Mouse (Mus musculus) spleen, adult 2 months (tissue): ENCODE data around the gene Itch. TPM values are rescaled to one million over a fixed set of nuclear protein-coding genes. Genes with fewer than 3 reads are reported as not detected.

Source experiments
- DNase-seq, 2 experiments: peaks; one replicate each; pipeline versions ENCODE4 v3.0.0 to v3.0.0-alpha.2; 2012 to 2021; ENCODE audit warnings: low spot score in 2 of 2, low read depth in 1 of 2
- H3K27ac ChIP-seq: fragments of 200-500 bp; 2 replicates; pipeline ENCODE4 v1.5.1; 2012; ENCODE audit warnings: low read length, inconsistent platforms; ENCODE audit not compliant: insufficient read depth
- H3K27me3 ChIP-seq: fragments of 200-500 bp; 2 replicates; pipeline ENCODE4 v1.6.1; 2012; ENCODE audit warnings: mild to moderate bottlenecking, moderate library complexity, low read length, inconsistent platforms; ENCODE audit not compliant: control insufficient read depth, insufficient read depth
- H3K36me3 ChIP-seq: fragments of 200-500 bp; 2 replicates; pipeline ENCODE4 v1.6.1; 2012; ENCODE audit warnings: mild to moderate bottlenecking, low read length, inconsistent platforms; ENCODE audit not compliant: control insufficient read depth, insufficient read depth
- H3K4me1 ChIP-seq: fragments of 200-500 bp; 2 replicates; pipeline ENCODE4 v1.6.1; 2011; ENCODE audit warnings: inconsistent platforms; ENCODE audit not compliant: control insufficient read depth, insufficient read depth, insufficient read length
- H3K4me3 ChIP-seq: fragments of 200-500 bp; 2 replicates; pipeline ENCODE4 v1.5.1; 2011; ENCODE audit warnings: mild to moderate bottlenecking, inconsistent platforms; ENCODE audit not compliant: insufficient read depth, insufficient read length; ENCODE audit errors: extremely low read depth
- CTCF ChIP-seq: fragments of 200-500 bp; IDR thresholded peaks from 2 replicates; pipeline ENCODE4 v1.5.1; 2011; ENCODE audit warnings: mild to moderate bottlenecking, inconsistent platforms; ENCODE audit not compliant: insufficient read depth, insufficient read length, insufficient replicate concordance; ENCODE audit errors: extremely low read depth
- POLR2A ChIP-seq: fragments of 200-500 bp; IDR thresholded peaks from 2 replicates; pipeline ENCODE4 v1.6.1; 2011; ENCODE audit warnings: low read depth, low read length, inconsistent platforms
- WGBS: fragments of 180-500 bp; shearing (Covaris S2); methylation state at CpG from one replicate; pipeline ENCODE4 v1.1.7; 2018; 5-methylcytosine and 5-hydroxymethylcytosine counted together
- polyA plus RNA-seq: library from polyadenylated mRNA; depleted of rRNA; stranded (reverse); fragments of >200 nt; gene quantifications from 2 replicates; pipeline ENCODE4 v1.2.3, GENCODE M21; 2012

Gene Itch
- polyA plus RNA-seq, 1 experiment: 6.9 TPM

GRCm38 (mm10) chr2:155207419-155207818, 74.1 kb downstream of the Itch start:
- Histone ChIP-seq H3K4me3 (no peak overlapping the region), H3K4me1 (no peaks in the 10 kb centered on the region), H3K36me3 (peaks cover 34% of the 10 kb centered on the region), H3K27ac (no peak overlapping the region), H3K27me3 (no peaks in the 10 kb centered on the region)
- WGBS: 83% methylated on average over 2 of the region's 2 CpGs
- TF ChIP-seq CTCF (peak; percentile 56; the same call in 1 of the 2 replicates), POLR2A (no peak)
- DNase-seq: peak; percentile 7 to 13

DNA sequence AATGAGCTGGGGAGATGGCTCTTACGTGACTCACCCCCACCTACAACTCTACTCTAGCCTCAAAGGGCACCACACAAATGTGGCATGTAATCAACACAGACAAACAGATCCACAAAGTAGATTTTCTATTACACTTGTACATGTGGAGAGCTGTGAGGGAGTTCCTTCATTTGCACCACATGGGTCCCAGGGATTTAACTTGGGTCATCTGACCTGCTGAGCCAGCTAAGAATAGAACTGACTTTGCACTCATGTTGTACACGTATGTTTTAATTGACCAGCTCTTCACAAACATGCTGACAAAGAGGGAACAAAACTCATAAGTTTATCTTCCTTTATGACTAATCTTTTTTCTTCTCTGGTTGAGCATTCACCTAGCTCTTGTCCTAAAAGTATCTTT, 89.8 kb downstream of the Itch start:
- Histone ChIP-seq H3K4me1 (no peaks in the 10 kb centered on the region), H3K27me3 (no peaks in the 10 kb centered on the region), H3K36me3 (peaks cover 36% of the 10 kb centered on the region), H3K27ac (no peak overlapping the region), H3K4me3 (no peak overlapping the region)
- TF ChIP-seq CTCF: no peak
- no peak for TF ChIP-seq POLR2A
- WGBS: 92% methylated on average over 2 of the region's 2 CpGs
- DNase-seq: no peak

GRCm38 (mm10) chr2:155224721-155225120, 91.4 kb downstream of the Itch start:
- WGBS: 95% methylated on average over 7 of the region's 7 CpGs
- Histone ChIP-seq H3K4me3 (no peak overlapping the region), H3K27ac (no peak overlapping the region), H3K36me3 (peaks cover 30% of the 10 kb centered on the region), H3K27me3 (no peaks in the 10 kb centered on the region), H3K4me1 (no peaks in the 10 kb centered on the region)
- TF ChIP-seq POLR2A: no peak
- no peak for DNase-seq

DNA sequence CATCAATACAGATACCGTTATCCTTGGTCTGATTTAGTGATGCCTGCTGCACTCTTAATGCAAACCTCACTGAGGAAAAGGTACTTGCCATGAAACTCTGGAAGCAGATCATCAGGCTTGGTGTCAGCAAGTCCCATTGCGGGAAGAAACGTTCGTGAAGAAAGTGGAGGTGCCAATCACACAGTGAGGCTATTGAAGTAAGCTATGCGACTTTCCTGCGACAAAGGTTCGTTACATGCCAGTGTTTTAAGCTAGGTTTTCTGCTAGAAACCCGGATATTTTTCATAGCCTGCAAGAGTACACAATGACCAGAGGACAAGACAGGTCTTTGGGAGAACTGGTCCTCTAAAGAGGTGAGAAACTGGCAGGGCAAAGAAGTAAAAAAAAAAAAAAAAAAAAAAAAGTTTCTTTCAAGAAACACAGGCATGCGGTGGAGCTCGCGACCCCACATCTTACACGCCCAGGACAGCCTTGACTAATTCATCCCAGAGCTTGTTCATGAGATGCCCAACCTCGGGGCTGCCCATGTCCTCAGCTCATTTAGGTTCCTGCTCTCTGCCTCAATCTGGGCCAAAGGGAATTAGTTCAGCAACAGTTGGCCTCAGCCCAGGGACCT, 102.5 kb downstream of the Itch start:
- H3K27me3 ChIP-seq: no peaks in the 10 kb centered on the region
- WGBS: 5% methylated on average over 13 of the region's 13 CpGs
- TF ChIP-seq POLR2A (no peak), CTCF (no peak)
- H3K36me3 ChIP-seq: no peaks in the 10 kb centered on the region
- H3K4me1 ChIP-seq: peaks cover 9% of the 10 kb centered on the region
- peak overlapping the region; percentile 90 for H3K4me3 ChIP-seq
- DNase-seq: peak in 1 of 2 experiments; percentile 1
- no peak overlapping the region for H3K27ac ChIP-seq

DNA sequence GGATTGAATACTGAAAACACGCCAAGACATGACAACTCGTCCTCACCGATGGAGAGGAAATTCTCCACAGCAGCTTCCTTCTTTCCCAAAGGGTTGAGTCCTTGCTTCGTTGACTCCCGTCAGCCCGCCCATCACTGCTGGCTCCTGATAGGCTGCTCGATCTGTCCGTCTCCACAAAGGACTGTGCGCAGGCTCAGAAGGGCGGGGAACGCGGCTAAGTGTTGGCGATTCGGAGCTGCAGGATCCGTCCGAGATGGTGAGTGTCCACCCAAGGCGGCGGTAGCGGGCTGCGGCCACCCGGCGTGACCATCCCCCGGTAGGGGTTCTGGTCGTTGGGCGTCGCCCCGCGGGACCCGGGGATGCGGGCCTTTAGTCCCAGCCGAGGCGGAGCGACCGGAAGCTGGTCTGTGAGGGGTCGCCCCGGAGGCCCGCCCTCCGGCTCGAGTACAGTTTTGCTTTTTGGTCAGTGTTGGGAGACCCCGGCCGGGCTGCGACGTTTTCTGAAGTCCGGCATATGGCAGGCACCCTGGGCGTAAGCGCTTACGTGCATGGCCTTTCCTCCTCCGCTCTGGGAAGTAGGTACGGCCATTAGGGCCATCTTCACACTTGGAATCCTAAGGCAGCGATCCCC, 103.2 kb downstream of the Itch start, which contains the start of gene Dynlrb1:
Gene Dynlrb1 (plus strand): TSS at position 172 of the 631 bp plus-strand sequence.
- WGBS: under 1% methylated on average over 50 of the region's 50 CpGs
- no peaks in the 10 kb centered on the region for H3K36me3 ChIP-seq
- H3K27ac ChIP-seq: peak within 1 kb of the TSS; percentile 72
- DNase-seq: peak; percentile 85 to 97
- H3K4me1 ChIP-seq: peaks cover 9% of the 10 kb centered on the region
- peak within 1 kb of the TSS; percentile 90 for H3K4me3 ChIP-seq
- peak; percentile 78 for TF ChIP-seq POLR2A
- TF ChIP-seq CTCF: no peak
- no peaks in the 10 kb centered on the region for H3K27me3 ChIP-seq

- DNase-seq: no peak
- no peak overlapping the region for H3K27ac ChIP-seq
- H3K27me3 ChIP-seq: no peaks in the 10 kb centered on the region
- 1% methylated on average over 4 of the region's 4 CpGs for WGBS
- peaks cover 9% of the 10 kb centered on the region for H3K4me1 ChIP-seq
- 0 out of 2 replicates have a peak, but pooled peaks cover under 1% of the 10 kb centered on the region for H3K36me3 ChIP-seq
- peak overlapping the region; percentile 90 for H3K4me3 ChIP-seq
- no peak for TF ChIP-seq CTCF
- no peak for TF ChIP-seq POLR2A
Observed at GRCm38 (mm10) chr2:155237276-155237675, 104.0 kb downstream of the Itch start.

GRCm38 (mm10) chr2:155240915-155241314, 107.6 kb downstream of the Itch start:
- Histone ChIP-seq H3K27ac (no peak overlapping the region), H3K27me3 (no peaks in the 10 kb centered on the region), H3K36me3 (peaks cover 19% of the 10 kb centered on the region), H3K4me1 (peaks cover 7% of the 10 kb centered on the region), H3K4me3 (no peak overlapping the region)
- peak; percentile 14 to 47 for DNase-seq
- WGBS: 82% methylated on average over 4 of the region's 4 CpGs
- TF ChIP-seq CTCF (peak; percentile 39; the same call in 1 of the 2 replicates), POLR2A (no peak)
